Mouse (Mus musculus) liver, embryonic 14.5 days (tissue): ENCODE results near the gene Hpca. TPM values are rescaled to one million over a fixed set of nuclear protein-coding genes. Genes with fewer than 3 reads are reported as not detected.

Source experiments
- ATAC-seq: fragments of 200-750 bp; cut with Nextera tagmentation; 2 replicates; pipeline ENCODE4 v1.8.0; 2017; ENCODE audit warnings: moderate number of reproducible peaks, mild to moderate bottlenecking, moderate library complexity; ENCODE audit not compliant: insufficient read depth
- DNase-seq, 3 experiments: peaks; one replicate each; pipeline ENCODE4 v3.0.0-alpha.2; 2012 to 2013; ENCODE audit warnings: low read depth in 3 of 3, low spot score in 3 of 3
- H3K27ac ChIP-seq: fragments of 300-500 bp; sonication (generic); 2 replicates; pipeline ENCODE4 v1.5.1; 2014; ENCODE audit warnings: moderate library complexity, mild to moderate bottlenecking, control low read depth, inconsistent platforms
- H3K27me3 ChIP-seq: fragments of 300-500 bp; sonication (generic); 2 replicates; pipeline ENCODE4 v1.6.1; 2014; ENCODE audit warnings: mild to moderate bottlenecking, low read length, moderate library complexity; ENCODE audit not compliant: control insufficient read depth, insufficient read depth
- H3K36me3 ChIP-seq: fragments of 300-500 bp; sonication (generic); replicated peaks from 2 replicates; pipeline ENCODE4 v1.6.1; 2014; ENCODE audit warnings: low read depth; ENCODE audit not compliant: control insufficient read depth, insufficient read depth
- H3K4me1 ChIP-seq, 2 experiments: fragments of 200-500 bp in 1 of 2; fragments of 300-500 bp in 1 of 2; sonication (generic) in 1 of 2; replicated peaks; 2 replicates each; pipeline ENCODE4 v1.6.1; 2012 to 2014; ENCODE audit warnings: antibody characterized with exemption in 1 of 2, inconsistent platforms in 1 of 2, low read length in 1 of 2; ENCODE audit not compliant: control insufficient read depth in 2 of 2, insufficient read depth in 2 of 2
- H3K4me2 ChIP-seq: fragments of 300-500 bp; sonication (generic); 2 replicates; pipeline ENCODE4 v1.6.1; 2014; ENCODE audit warnings: low read depth, mild to moderate bottlenecking, control low read depth, moderate library complexity
- H3K4me3 ChIP-seq, 2 experiments: fragments of 200-500 bp in 1 of 2; fragments of 300-500 bp in 1 of 2; sonication (generic) in 1 of 2; 2 replicates each; pipeline ENCODE4 v1.5.1; 2012 to 2014; ENCODE audit warnings: low read depth in 2 of 2, low read length in 2 of 2, mild to moderate bottlenecking in 2 of 2, control low read depth in 1 of 2, inconsistent platforms in 1 of 2, moderate library complexity in 1 of 2; ENCODE audit not compliant: insufficient read depth in 1 of 2
- H3K9ac ChIP-seq: fragments of 300-500 bp; sonication (generic); replicated peaks from 2 replicates; pipeline ENCODE4 v1.6.1; 2014; ENCODE audit warnings: mild to moderate bottlenecking, control low read depth, moderate library complexity
- H3K9me3 ChIP-seq: fragments of 300-500 bp; sonication (generic); 2 replicates; pipeline ENCODE4 v1.6.1; 2016; ENCODE audit warnings: low read length, mixed read lengths; ENCODE audit not compliant: control insufficient read depth
- CTCF ChIP-seq: IDR thresholded peaks from 2 replicates; pipeline ENCODE4 v1.5.1; 2016; ENCODE audit warnings: antibody characterized with exemption, low read depth, control low read depth
- EP300 ChIP-seq: IDR thresholded peaks from 2 replicates; pipeline ENCODE4 v1.6.1; 2016; ENCODE audit warnings: antibody characterized with exemption, low read depth
- WGBS: fragments of 180-500 bp; shearing (Covaris S2); extraction: QIAGEN DNeasy Blood & Tissue Kit; methylation state at CpG from one replicate; pipeline ENCODE4 v1.1.7; 2014; ENCODE audit not compliant: insufficient replicate concordance; 5-methylcytosine and 5-hydroxymethylcytosine counted together
- polyA plus RNA-seq, 2 experiments: library from polyadenylated mRNA; depleted of rRNA in 1 of 2; stranded (reverse) in 1 of 2; unstranded in 1 of 2; fragments of >200 nt; fragmentation: Nextera tagmentation in 1 of 2; extraction: Ambion mirVana in 1 of 2; gene quantifications; 2 replicates each; pipeline versions ENCODE4 v1.2.1 to v1.2.3; 2012 to 2014

Gene Hpca
- polyA plus RNA-seq, 2 experiments: 0.23 to 2.0 TPM

DNA sequence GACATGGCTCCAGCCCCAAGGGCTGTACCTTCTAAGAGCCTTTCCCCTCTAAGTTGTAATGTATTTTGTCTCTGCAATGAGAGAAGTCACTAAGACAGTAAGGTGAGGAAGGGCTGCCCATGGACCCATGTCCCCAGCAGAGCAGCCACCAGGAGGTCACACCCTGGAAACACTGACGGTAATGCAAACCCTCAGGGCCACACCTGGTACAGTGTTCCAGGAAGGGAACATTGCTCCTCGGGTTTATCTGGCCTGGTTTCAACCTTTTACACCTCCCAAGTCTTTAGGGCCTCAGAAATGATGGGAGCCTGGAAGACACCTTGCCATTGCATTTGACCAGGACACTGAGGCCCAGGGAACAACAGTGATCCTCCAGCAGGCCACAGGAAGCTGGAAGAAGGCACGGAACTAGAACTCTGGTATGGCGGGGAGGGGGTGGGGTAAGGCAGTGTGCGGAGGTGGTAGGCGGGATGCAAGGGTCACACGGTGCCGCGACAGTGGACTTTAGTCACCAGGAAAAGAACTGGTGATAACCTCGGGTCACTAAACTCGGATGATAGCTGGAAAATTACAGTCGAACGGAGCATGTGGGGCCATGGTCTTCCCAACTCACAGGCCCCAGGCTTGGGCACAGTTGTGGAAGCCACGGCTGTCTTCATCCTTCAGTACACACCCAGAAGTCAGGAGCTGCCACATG is 19.6 kb downstream of the Hpca start:
- 44% methylated on average over 14 of the region's 14 CpGs for WGBS
- H3K4me1 ChIP-seq: 0 out of 4 replicates have a peak, but pooled peaks cover 0 to 2% of the 10 kb centered on the region in 2 experiments
- no peaks in the 10 kb centered on the region for H3K9me3 ChIP-seq
- TF ChIP-seq EP300 (no peak), CTCF (no peak)
- no peak overlapping the region for H3K4me2 ChIP-seq
- H3K36me3 ChIP-seq: no peaks in the 10 kb centered on the region
- H3K27ac ChIP-seq: no peak overlapping the region
- H3K9ac ChIP-seq: no peak overlapping the region
- H3K4me3 ChIP-seq: no peak overlapping the region
- peak in 1 of 3 experiments; percentile 9 for DNase-seq
- peaks cover 32% of the 10 kb centered on the region for H3K27me3 ChIP-seq
- ATAC-seq: peak; percentile 53

DNA sequence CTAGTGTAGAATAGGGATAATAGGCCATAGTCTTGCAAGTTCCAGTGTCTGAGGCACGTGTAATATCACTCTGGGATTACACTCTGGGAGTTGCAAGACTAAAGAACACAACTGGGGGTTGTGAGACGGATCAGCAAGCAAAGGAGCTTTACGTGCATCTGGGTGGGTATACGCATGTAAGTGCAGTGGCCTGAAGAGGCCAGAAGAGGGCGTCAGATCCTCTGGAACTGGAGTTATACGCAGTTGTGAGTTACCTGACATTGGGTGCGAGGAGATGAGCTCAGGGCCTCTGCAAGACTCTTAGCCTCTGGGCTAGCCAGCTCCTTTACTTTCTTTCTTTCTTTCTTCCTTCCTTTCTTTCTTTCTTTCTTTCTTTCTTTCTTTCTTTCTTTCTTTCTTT is 24.8 kb downstream of the Hpca start:
- no peak overlapping the region for H3K9ac ChIP-seq
- no peaks in the 10 kb centered on the region for H3K36me3 ChIP-seq
- ATAC-seq (no peak), DNase-seq (no peak)
- no peaks in the 10 kb centered on the region; the same call in 1 of the 2 replicates for H3K27me3 ChIP-seq
- H3K9me3 ChIP-seq: no peaks in the 10 kb centered on the region
- no peaks in the 10 kb centered on the region for H3K4me1 ChIP-seq
- 57% methylated on average over 7 of the region's 7 CpGs for WGBS
- TF ChIP-seq EP300 (no peak), CTCF (peak; percentile 29)
- H3K4me2 ChIP-seq: no peak overlapping the region
- no peak overlapping the region for H3K4me3 ChIP-seq
- H3K27ac ChIP-seq: no peak overlapping the region

DNA sequence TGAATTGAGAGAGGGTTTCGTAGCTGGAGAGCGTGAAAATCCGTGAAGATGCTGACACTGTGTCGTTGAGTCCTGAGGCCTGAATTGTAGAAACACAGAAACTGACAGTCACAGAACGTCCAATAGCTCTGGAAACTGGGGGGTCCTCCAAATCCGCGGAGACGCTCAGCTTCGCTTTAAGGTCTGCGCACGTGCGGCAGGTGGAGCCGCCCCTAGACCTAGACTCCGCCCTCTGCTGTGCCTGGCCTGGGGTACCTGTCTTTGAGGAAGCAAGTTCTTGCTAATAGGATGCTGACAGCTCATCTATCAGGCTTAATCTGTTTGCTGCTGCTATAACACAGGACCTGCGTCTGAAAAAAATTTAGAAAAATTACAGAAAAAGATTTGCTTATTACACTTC is 26.6 kb downstream of the Hpca start:
- Histone ChIP-seq H3K27ac (no peak overlapping the region), H3K4me3 (no peak overlapping the region), H3K9me3 (no peaks in the 10 kb centered on the region), H3K4me2 (no peak overlapping the region), H3K9ac (no peak overlapping the region), H3K27me3 (no peaks in the 10 kb centered on the region; the same call in 1 of the 2 replicates), H3K36me3 (no peaks in the 10 kb centered on the region), H3K4me1 (no peaks in the 10 kb centered on the region)
- no peak for DNase-seq
- TF ChIP-seq EP300 (no peak), CTCF (no peak)
- 22% methylated on average over 15 of the region's 15 CpGs for WGBS
- no peak for ATAC-seq

DNA sequence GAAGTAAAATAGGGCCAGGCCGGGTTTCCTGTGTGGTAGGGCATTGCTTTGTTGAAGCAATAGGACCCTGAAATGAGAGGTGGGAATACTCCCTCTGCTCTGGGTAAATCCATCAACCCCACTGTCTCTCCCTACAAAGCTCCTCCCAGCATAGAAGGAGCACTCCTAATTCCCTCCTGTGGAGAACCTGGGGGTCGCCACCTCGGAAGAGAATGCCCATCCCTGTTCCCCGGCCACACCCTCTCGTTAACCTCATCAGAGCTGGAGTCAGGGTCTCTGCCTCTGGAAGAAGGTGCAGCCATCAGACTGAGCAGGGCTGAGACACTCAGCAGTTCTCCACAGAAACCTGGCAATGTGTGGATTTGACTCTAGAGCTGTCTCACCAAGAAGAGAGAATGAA is 34.0 kb downstream of the Hpca start:
- Histone ChIP-seq H3K27me3 (no peaks in the 10 kb centered on the region), H3K36me3 (peaks cover 3% of the 10 kb centered on the region; the same call in 1 of the 2 replicates), H3K9me3 (no peaks in the 10 kb centered on the region), H3K9ac (no peak overlapping the region), H3K4me1 (no peaks in the 10 kb centered on the region), H3K4me2 (no peak overlapping the region), H3K4me3 (no peak overlapping the region), H3K27ac (no peak overlapping the region)
- DNase-seq: no peak
- 50% methylated on average over 5 of the region's 5 CpGs for WGBS
- no peak for ATAC-seq
- TF ChIP-seq CTCF (no peak), EP300 (no peak)

DNA sequence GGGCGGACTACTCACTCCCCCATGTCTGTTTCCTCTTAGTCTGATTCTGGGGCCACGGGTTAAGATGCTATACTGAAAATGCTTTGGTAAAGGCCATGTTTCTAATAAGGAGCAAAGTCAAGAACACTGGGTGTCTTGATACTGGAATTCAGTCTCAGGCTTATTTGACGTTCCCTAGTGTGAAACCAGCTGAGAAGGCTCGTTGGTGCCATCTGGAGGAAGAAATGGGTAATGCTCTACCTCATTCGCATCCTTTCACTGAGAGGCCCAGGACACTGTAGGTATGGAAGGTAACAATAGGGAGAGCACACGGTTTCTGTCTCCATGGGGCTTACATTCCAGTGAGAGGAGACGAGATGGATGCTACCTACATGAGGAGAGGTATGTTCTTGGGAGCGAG is 35.8 kb downstream of the Hpca start:
- Histone ChIP-seq H3K27me3 (no peaks in the 10 kb centered on the region), H3K27ac (no peak overlapping the region), H3K4me2 (no peak overlapping the region), H3K9ac (no peak overlapping the region), H3K4me3 (no peak overlapping the region), H3K9me3 (no peaks in the 10 kb centered on the region), H3K4me1 (no peaks in the 10 kb centered on the region), H3K36me3 (peaks cover 3% of the 10 kb centered on the region; the same call in 1 of the 2 replicates)
- WGBS: 24% methylated on average over 8 of the region's 8 CpGs
- no peak for TF ChIP-seq EP300
- peak; percentile 94 for TF ChIP-seq CTCF
- no peak for ATAC-seq
- peak; percentile 33 to 50 (median 47) for DNase-seq
